Mouse (Mus musculus) brain, adult 2 months (tissue): Measurements from ENCODE around the gene Gpr55.
"Not testable (repeated sequence)": the region's sequence is repeated elsewhere in the genome, so short reads cannot be mapped to it uniquely, and the experiment has no call there.

ENCODE experiments used
- DNase-seq: peaks from one replicate; pipeline ENCODE4 v3.0.0; 2011; ENCODE audit warnings: low read depth, low spot score

The Gpr55 gene

GRCm38 (mm10) chr1:85960873-85961272, at the start of gene Gpr55:
Gene Gpr55, minus strand, starts transcription at chr1:85961007.
- DNase-seq: no peak

GRCm38 (mm10) chr1:86007778-86008177, 47.0 kb upstream of the Gpr55 start:
- DNase-seq: peak; percentile 94

GRCm38 (mm10) chr1:86006040-86006439, 45.2 kb upstream of the Gpr55 start:
- DNase-seq: no peak

- DNase-seq: no peak
These were observed 44.7 kb upstream of the Gpr55 start for GRCm38 (mm10) chr1:86005540-86005939.

GRCm38 (mm10) chr1:85999853-86000570, 39.2 kb upstream of the Gpr55 start:
- peak; percentile 67 for DNase-seq

GRCm38 (mm10) chr1:85998012-85998411, 37.2 kb upstream of the Gpr55 start:
- no peak for DNase-seq

GRCm38 (mm10) chr1:85997221-85997620, 36.4 kb upstream of the Gpr55 start:
- no peak for DNase-seq

GRCm38 (mm10) chr1:85993541-85993940, 32.7 kb upstream of the Gpr55 start:
- no peak for DNase-seq

GRCm38 (mm10) chr1:85992175-85992574, 31.4 kb upstream of the Gpr55 start:
- no peak for DNase-seq

- DNase-seq: not testable (repeated sequence)
These were observed 28.1 kb upstream of the Gpr55 start for GRCm38 (mm10) chr1:85988882-85989281.

GRCm38 (mm10) chr1:85988351-85988750, 27.5 kb upstream of the Gpr55 start:
- DNase-seq: no peak

GRCm38 (mm10) chr1:85985784-85986183, 25.0 kb upstream of the Gpr55 start:
- no peak for DNase-seq

- no peak for DNase-seq
These were observed 21.0 kb upstream of the Gpr55 start for GRCm38 (mm10) chr1:85981738-85982357.

GRCm38 (mm10) chr1:85977709-85978108, 16.9 kb upstream of the Gpr55 start:
- no peak for DNase-seq

- DNase-seq: no peak
These were observed 12.7 kb upstream of the Gpr55 start for GRCm38 (mm10) chr1:85973468-85973877.

GRCm38 (mm10) chr1:85972341-85972740, 11.5 kb upstream of the Gpr55 start:
- DNase-seq: no peak

GRCm38 (mm10) chr1:85971070-85971469, 10.3 kb upstream of the Gpr55 start:
- no peak for DNase-seq

GRCm38 (mm10) chr1:85969519-85969918, 8.7 kb upstream of the Gpr55 start:
- peak; percentile 52 for DNase-seq

GRCm38 (mm10) chr1:85969081-85969480, 8.3 kb upstream of the Gpr55 start:
- no peak for DNase-seq

GRCm38 (mm10) chr1:85965856-85966255, 5.0 kb upstream of the Gpr55 start:
- DNase-seq: peak; percentile 27

- DNase-seq: no peak
These were observed 1.3 kb upstream of the Gpr55 start for GRCm38 (mm10) chr1:85962081-85962480.

GRCm38 (mm10) chr1:85959889-85960276, 924 bp downstream of the Gpr55 start:
- DNase-seq: no peak
